Mouse (Mus musculus): ENCODE results near the gene Eif3c. TPM values are rescaled to one million over a fixed set of nuclear protein-coding genes. Genes with fewer than 3 reads are reported as not detected.
A peak's percentile ranks its signal among the peaks of the same experiment; 100 is the strongest.

Gene Eif3c
- 175 and 184 TPM in 2 replicates for polyA plus RNA-seq (2014; fragmentation: Nextera tagmentation; extraction: Ambion mirVana)

DNA sequence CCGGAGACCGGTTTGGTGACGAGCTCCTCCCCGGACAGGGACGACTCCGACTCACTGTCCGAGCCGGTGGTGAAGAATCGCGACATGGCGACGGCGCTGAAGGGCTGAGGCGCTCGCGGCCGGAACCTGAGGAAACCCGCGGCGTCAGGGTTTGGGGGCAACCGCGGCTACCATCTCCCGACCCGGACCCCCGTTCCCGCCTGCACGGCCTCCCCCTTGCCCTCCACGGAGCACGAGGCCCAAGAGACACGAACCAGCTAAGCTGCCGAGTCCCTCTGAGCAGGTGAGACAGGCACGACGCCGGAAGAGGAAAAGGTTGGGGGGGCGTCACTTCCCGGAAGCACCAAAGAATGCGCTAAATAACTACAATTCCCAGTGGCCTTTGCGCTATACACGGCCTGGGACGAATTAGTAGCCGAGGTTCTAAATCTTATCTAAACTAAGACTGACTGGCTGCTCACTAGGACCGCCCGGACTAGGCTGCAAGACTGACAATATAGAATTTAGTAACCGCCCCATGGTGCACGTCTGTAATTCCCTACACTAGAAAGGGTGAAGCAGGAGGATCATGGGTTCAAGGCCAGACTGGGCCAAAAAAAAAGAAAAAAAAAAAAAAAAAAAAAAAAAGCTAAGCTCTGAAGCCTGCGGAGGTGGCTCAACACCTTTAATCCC is at the start of gene Eif3c:
Gene Eif3c (minus strand): TSS at position 318 of the 672 bp plus-strand sequence.
- Histone ChIP-seq H3K9ac (ENCODE audit: low read length) (peak within 1 kb of the TSS; percentile 87), H3K36me3 (ENCODE audit: control insufficient read depth, insufficient read depth, low read length) (peaks cover 10% of the 10 kb centered on the region), H3K27me3 (ENCODE audit: control insufficient read depth, insufficient read depth, low read length) (no peaks in the 10 kb centered on the region), H3K4me1 (replicated peaks; ENCODE audit: control insufficient read depth, insufficient read depth, low read length) (no peaks in the 10 kb centered on the region), H3K4me3 (ENCODE audit: low read depth, low read length) (peak within 1 kb of the TSS; percentile 89), H3K27ac (ENCODE audit: low read depth, low read length) (peak within 1 kb of the TSS; percentile 31; the same call in 1 of the 2 replicates), H3K4me2 (ENCODE audit: low read depth, low read length, severe bottlenecking) (peak within 1 kb of the TSS; percentile 80), H3K9me3 (ENCODE audit: control insufficient read depth, low read length) (no peaks in the 10 kb centered on the region)
- under 1% methylated on average over 46 of the region's 46 CpGs for WGBS
- DNase-seq (ENCODE audit: low spot score) = peak; percentile 88
- peak; percentile 94 for ATAC-seq (replicated peaks; ENCODE audit: low FRiP score)

DNA sequence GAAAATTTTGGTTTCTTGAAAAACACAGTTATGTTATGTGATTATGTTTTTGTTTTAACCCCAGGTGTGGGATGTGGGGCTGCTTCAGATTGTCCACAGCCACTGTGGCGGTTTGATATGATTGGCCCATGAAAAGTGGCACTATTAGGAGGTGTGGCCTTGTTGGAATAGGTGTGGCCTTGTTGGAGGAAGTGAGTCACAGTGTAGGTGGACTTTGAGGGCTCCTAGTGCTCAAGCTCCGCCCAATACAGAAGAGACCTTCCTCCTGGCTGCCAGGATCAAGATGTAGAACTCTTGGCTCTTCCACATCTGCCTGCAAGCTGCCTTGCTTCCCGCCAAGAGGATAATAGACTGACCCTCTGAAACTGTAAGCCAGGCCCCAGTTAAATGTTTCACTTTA is 46.5 kb upstream of the Eif3c start:
- H3K4me3 ChIP-seq (ENCODE audit: low read depth, low read length) = no peak overlapping the region
- H3K4me1 ChIP-seq (replicated peaks; ENCODE audit: control insufficient read depth, insufficient read depth, low read length) = no peaks in the 10 kb centered on the region
- ATAC-seq (replicated peaks; ENCODE audit: low FRiP score) (no peak), DNase-seq (ENCODE audit: low spot score) (no peak)
- H3K27me3 ChIP-seq (ENCODE audit: control insufficient read depth, insufficient read depth, low read length) = no peaks in the 10 kb centered on the region
- H3K9me3 ChIP-seq (ENCODE audit: control insufficient read depth, low read length) = no peaks in the 10 kb centered on the region
- H3K4me2 ChIP-seq (ENCODE audit: low read depth, low read length, severe bottlenecking) = no peak overlapping the region
- H3K36me3 ChIP-seq (ENCODE audit: control insufficient read depth, insufficient read depth, low read length) = no peaks in the 10 kb centered on the region
- WGBS = 81% methylated on average over 3 of the region's 3 CpGs
- no peak overlapping the region for H3K9ac ChIP-seq (ENCODE audit: low read length)
- H3K27ac ChIP-seq (ENCODE audit: low read depth, low read length) = no peak overlapping the region

DNA sequence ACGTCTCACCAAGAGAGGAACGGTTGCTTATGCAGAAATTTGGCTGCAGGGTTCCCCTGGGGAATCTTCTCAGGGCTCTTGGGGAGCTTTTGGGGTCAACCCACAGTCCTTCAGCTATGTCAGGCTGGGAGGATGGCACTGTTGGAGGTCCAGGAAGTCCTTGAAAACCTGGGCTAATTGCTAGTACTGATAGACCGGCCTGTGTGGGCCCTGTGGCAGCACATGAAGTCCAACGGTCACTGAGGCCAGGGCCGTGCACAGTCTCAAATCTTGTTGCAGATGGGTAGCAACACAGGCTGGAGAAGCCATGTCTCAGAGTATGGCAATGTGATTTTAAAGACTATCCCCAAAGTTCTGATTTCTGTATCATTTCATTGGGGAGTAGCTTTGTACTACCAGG is 41.6 kb upstream of the Eif3c start:
- Histone ChIP-seq H3K9me3 (ENCODE audit: control insufficient read depth, low read length) (no peaks in the 10 kb centered on the region), H3K27me3 (ENCODE audit: control insufficient read depth, insufficient read depth, low read length) (no peaks in the 10 kb centered on the region), H3K27ac (ENCODE audit: low read depth, low read length) (no peak overlapping the region), H3K4me2 (ENCODE audit: low read depth, low read length, severe bottlenecking) (no peak overlapping the region), H3K4me3 (ENCODE audit: low read depth, low read length) (no peak overlapping the region), H3K9ac (ENCODE audit: low read length) (no peak overlapping the region), H3K36me3 (ENCODE audit: control insufficient read depth, insufficient read depth, low read length) (no peaks in the 10 kb centered on the region), H3K4me1 (replicated peaks; ENCODE audit: control insufficient read depth, insufficient read depth, low read length) (no peaks in the 10 kb centered on the region)
- ATAC-seq (replicated peaks; ENCODE audit: low FRiP score) (no peak), DNase-seq (ENCODE audit: low spot score) (no peak)
- WGBS = 77% methylated on average over 5 of the region's 5 CpGs

DNA sequence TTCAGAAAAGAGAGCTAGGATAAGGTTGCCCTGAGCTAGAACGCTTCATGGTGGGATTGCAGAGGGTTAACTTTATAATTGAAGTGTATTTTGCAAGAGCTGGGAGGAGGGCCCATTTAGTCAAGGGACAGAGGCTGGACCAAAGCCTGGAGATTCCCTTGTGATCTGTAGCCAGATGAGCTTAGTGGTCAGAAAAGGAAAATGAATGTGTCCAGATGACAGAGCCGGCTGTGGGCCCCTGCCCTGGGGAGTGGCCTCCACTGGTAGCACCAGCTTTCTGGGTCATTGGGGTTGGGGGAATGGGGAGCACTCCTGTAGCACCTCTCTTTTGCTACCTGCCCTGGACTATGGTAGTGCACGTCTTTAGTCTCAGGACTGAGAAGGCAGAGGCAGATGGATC is 40.9 kb upstream of the Eif3c start:
- WGBS = 84% methylated on average over 3 of the region's 3 CpGs
- Histone ChIP-seq H3K27me3 (ENCODE audit: control insufficient read depth, insufficient read depth, low read length) (no peaks in the 10 kb centered on the region), H3K27ac (ENCODE audit: low read depth, low read length) (no peak overlapping the region), H3K4me1 (replicated peaks; ENCODE audit: control insufficient read depth, insufficient read depth, low read length) (no peaks in the 10 kb centered on the region), H3K36me3 (ENCODE audit: control insufficient read depth, insufficient read depth, low read length) (no peaks in the 10 kb centered on the region), H3K4me3 (ENCODE audit: low read depth, low read length) (no peak overlapping the region), H3K9ac (ENCODE audit: low read length) (no peak overlapping the region), H3K9me3 (ENCODE audit: control insufficient read depth, low read length) (no peaks in the 10 kb centered on the region), H3K4me2 (ENCODE audit: low read depth, low read length, severe bottlenecking) (no peak overlapping the region)
- DNase-seq (ENCODE audit: low spot score) (no peak), ATAC-seq (replicated peaks; ENCODE audit: low FRiP score) (no peak)

DNA sequence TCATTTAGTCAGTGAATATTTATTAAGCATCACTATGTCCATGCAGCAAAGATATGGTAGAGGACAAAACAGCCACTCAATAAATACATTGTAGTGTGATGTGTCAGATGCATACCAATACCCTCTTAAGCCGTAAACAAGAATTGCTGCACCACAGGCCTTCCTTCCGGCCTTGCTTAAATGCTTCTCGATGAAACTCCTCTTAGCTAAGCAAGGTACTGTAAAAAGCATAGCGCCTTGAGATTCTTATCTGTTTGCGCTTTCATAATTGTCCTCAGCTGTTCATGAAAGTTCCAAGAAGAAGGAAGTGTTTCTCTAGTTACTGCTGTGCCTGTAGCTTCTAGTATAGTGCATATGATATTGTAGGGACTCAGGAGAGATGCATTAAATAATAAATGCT is 40.4 kb upstream of the Eif3c start:
- no peak overlapping the region for H3K9ac ChIP-seq (ENCODE audit: low read length)
- H3K4me1 ChIP-seq (replicated peaks; ENCODE audit: control insufficient read depth, insufficient read depth, low read length) = no peaks in the 10 kb centered on the region
- no peak for ATAC-seq (replicated peaks; ENCODE audit: low FRiP score)
- no peak for DNase-seq (ENCODE audit: low spot score)
- WGBS = 88% methylated on average over 5 of the region's 5 CpGs
- H3K27me3 ChIP-seq (ENCODE audit: control insufficient read depth, insufficient read depth, low read length) = no peaks in the 10 kb centered on the region
- H3K36me3 ChIP-seq (ENCODE audit: control insufficient read depth, insufficient read depth, low read length) = no peaks in the 10 kb centered on the region
- no peaks in the 10 kb centered on the region for H3K9me3 ChIP-seq (ENCODE audit: control insufficient read depth, low read length)
- no peak overlapping the region for H3K4me3 ChIP-seq (ENCODE audit: low read depth, low read length)
- no peak overlapping the region for H3K4me2 ChIP-seq (ENCODE audit: low read depth, low read length, severe bottlenecking)
- H3K27ac ChIP-seq (ENCODE audit: low read depth, low read length) = no peak overlapping the region

DNA sequence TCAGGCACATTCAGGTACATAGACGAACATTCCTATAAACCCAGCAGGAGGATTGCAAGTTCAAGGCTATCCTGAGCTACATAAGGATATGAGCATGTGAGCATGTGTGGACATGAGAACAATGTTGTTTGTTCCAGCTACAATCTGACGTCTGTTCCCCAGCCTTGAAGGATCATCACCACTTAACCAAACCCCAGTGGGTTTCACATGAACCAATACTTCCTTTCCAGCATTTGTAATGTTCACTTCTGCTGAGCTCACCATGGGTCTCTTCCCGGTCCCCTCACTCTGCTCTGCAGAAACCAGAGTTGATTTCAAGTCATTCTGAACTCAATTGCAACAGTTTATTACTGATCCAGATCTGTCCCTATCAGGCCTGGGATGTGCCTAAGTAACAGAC is 36.4 kb upstream of the Eif3c start:
- Histone ChIP-seq H3K4me1 (replicated peaks; ENCODE audit: control insufficient read depth, insufficient read depth, low read length) (no peaks in the 10 kb centered on the region), H3K9ac (ENCODE audit: low read length) (no peak overlapping the region), H3K4me3 (ENCODE audit: low read depth, low read length) (no peak overlapping the region), H3K4me2 (ENCODE audit: low read depth, low read length, severe bottlenecking) (no peak overlapping the region), H3K9me3 (ENCODE audit: control insufficient read depth, low read length) (no peaks in the 10 kb centered on the region), H3K36me3 (ENCODE audit: control insufficient read depth, insufficient read depth, low read length) (no peaks in the 10 kb centered on the region), H3K27me3 (ENCODE audit: control insufficient read depth, insufficient read depth, low read length) (no peaks in the 10 kb centered on the region), H3K27ac (ENCODE audit: low read depth, low read length) (no peak overlapping the region)
- no peak for ATAC-seq (replicated peaks; ENCODE audit: low FRiP score)
- DNase-seq (ENCODE audit: low spot score) = no peak
- WGBS = 85% methylated on average over 3 of the region's 3 CpGs

DNA sequence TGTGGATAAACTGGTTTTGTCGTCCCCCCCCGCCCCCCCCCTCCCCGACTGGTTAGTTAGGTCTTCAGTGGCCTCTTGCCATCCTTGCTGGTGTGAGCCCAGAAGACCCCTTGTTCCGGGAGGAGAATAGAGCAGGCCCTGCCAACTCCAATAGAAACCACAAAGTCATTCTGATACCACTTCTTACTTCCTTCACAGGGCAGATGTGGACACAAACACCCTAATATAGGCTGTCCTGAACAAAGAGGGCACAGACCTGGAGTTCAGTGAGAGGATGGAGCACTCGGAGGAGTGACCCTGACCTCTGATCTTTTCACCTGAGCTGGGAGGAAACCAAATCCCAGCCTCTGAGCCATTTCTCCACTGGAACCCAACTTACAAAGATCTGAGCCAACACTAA is 35.7 kb upstream of the Eif3c start:
- Histone ChIP-seq H3K36me3 (ENCODE audit: control insufficient read depth, insufficient read depth, low read length) (no peaks in the 10 kb centered on the region), H3K4me2 (ENCODE audit: low read depth, low read length, severe bottlenecking) (no peak overlapping the region), H3K9me3 (ENCODE audit: control insufficient read depth, low read length) (no peaks in the 10 kb centered on the region), H3K27me3 (ENCODE audit: control insufficient read depth, insufficient read depth, low read length) (no peaks in the 10 kb centered on the region), H3K4me3 (ENCODE audit: low read depth, low read length) (no peak overlapping the region), H3K9ac (ENCODE audit: low read length) (no peak overlapping the region), H3K27ac (ENCODE audit: low read depth, low read length) (no peak overlapping the region), H3K4me1 (replicated peaks; ENCODE audit: control insufficient read depth, insufficient read depth, low read length) (no peaks in the 10 kb centered on the region)
- DNase-seq (ENCODE audit: low spot score) = no peak
- no peak for ATAC-seq (replicated peaks; ENCODE audit: low FRiP score)
- 47% methylated on average over 5 of the region's 5 CpGs for WGBS

DNA sequence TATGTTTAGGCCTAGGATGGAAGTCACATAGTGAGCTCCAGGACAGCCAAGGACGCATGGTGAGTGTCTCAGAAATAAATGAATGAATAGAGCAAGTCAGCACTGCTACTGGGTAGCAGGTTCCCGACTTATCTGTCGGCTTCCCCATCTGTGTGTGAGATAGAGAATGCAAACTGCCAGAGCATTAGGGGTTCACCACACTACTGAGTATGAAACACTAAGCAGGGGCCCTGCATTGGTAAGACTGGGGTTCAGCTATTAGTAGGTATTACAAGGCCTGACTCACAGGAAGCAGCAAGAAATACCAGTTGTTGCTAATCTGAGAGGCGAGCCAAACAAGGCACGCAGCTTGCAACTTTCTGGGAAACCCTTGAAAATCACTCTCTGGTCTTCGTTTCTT is 32.7 kb upstream of the Eif3c start:
- no peaks in the 10 kb centered on the region for H3K27me3 ChIP-seq (ENCODE audit: control insufficient read depth, insufficient read depth, low read length)
- H3K36me3 ChIP-seq (ENCODE audit: control insufficient read depth, insufficient read depth, low read length) = no peaks in the 10 kb centered on the region
- H3K9ac ChIP-seq (ENCODE audit: low read length) = no peak overlapping the region
- DNase-seq (ENCODE audit: low spot score) (no peak), ATAC-seq (replicated peaks; ENCODE audit: low FRiP score) (no peak)
- H3K27ac ChIP-seq (ENCODE audit: low read depth, low read length) = no peak overlapping the region
- no peaks in the 10 kb centered on the region for H3K4me1 ChIP-seq (replicated peaks; ENCODE audit: control insufficient read depth, insufficient read depth, low read length)
- H3K9me3 ChIP-seq (ENCODE audit: control insufficient read depth, low read length) = no peaks in the 10 kb centered on the region
- H3K4me3 ChIP-seq (ENCODE audit: low read depth, low read length) = no peak overlapping the region
- no peak overlapping the region for H3K4me2 ChIP-seq (ENCODE audit: low read depth, low read length, severe bottlenecking)
- 82% methylated on average over 6 of the region's 6 CpGs for WGBS

DNA sequence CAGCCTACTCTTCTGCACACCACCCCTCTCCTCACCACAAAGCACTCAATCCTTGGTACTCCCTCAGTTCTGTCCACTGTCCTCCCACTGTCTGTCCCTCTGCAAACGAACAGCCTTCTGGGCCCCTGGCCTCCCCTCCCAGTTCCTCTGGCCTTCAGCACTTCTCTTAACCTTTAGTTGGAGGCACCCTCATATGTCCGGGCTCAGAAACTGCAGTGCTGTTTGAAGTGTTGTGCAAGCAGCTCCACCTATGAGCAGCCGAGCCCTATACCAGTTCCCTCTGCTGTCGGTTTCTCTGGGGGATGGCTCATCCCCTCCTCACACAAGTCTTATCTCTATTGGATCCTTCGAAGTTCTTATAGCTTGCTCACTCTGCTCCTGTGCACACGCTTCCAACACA is 30.2 kb upstream of the Eif3c start:
- 69% methylated on average over 6 of the region's 6 CpGs for WGBS
- no peak for ATAC-seq (replicated peaks; ENCODE audit: low FRiP score)
- H3K9ac ChIP-seq (ENCODE audit: low read length) = no peak overlapping the region
- no peak overlapping the region for H3K27ac ChIP-seq (ENCODE audit: low read depth, low read length)
- H3K9me3 ChIP-seq (ENCODE audit: control insufficient read depth, low read length) = no peaks in the 10 kb centered on the region
- H3K27me3 ChIP-seq (ENCODE audit: control insufficient read depth, insufficient read depth, low read length) = no peaks in the 10 kb centered on the region
- no peak for DNase-seq (ENCODE audit: low spot score)
- H3K36me3 ChIP-seq (ENCODE audit: control insufficient read depth, insufficient read depth, low read length) = no peaks in the 10 kb centered on the region
- H3K4me1 ChIP-seq (replicated peaks; ENCODE audit: control insufficient read depth, insufficient read depth, low read length) = no peaks in the 10 kb centered on the region
- no peak overlapping the region for H3K4me3 ChIP-seq (ENCODE audit: low read depth, low read length)
- H3K4me2 ChIP-seq (ENCODE audit: low read depth, low read length, severe bottlenecking) = no peak overlapping the region
